Mouse (Mus musculus) urinary bladder, postnatal 25 days (tissue): ENCODE results near the gene Pde6d.
"Not testable (repeated sequence)": the region's sequence is repeated elsewhere in the genome, so short reads cannot be mapped to it uniquely, and the experiment has no call there.

Source experiments
- DNase-seq: peaks from one replicate; pipeline ENCODE4 v3.0.0; 2022; ENCODE audit warnings: low spot score

Gene Pde6d

DNA sequence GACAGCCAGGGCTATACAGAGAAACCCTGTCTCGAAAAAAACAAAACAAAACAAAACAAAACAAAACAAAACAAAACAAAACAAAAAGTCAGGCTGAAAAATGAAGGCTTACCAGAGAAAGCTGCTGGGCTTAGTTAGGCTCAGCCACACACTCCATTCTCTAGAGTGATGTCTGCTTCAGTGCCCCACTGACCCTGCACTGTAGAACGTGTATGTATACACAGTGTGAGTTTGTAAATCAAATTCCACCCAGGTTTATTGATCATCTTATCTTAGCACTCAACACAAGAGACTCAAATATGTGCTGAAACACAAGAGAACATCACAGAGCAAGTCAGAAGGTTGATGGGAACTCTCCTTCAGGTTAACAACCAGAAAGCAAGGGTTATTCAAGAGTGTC lies 14.0 kb downstream of the Pde6d start:
- no peak for DNase-seq

DNA sequence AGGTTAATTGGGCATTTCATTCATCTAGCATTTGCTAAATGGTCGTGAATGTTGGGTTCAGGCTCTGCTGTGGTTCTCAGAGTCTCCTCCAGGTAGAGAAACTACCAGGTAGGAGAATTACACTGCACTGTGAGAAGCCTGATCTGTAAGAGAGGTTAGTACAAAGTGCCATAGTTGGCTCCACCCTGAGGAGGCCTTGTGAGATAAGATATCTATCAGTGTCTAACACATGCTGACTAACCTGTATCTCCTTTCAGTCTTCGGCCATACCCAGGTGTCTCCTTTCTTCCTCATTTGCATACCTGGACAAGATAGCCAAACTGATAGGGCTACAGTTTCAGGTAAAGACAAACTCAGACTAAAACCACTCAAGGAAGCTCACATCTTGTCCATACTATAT lies 19.8 kb downstream of the Pde6d start:
- no peak for DNase-seq

GRCm38 (mm10) chr1:86559232-86559631 lies 23.2 kb downstream of the Pde6d start:
- DNase-seq: no peak

- DNase-seq: no peak
Observed at GRCm38 (mm10) chr1:86557872-86558271, 24.6 kb downstream of the Pde6d start.

DNA sequence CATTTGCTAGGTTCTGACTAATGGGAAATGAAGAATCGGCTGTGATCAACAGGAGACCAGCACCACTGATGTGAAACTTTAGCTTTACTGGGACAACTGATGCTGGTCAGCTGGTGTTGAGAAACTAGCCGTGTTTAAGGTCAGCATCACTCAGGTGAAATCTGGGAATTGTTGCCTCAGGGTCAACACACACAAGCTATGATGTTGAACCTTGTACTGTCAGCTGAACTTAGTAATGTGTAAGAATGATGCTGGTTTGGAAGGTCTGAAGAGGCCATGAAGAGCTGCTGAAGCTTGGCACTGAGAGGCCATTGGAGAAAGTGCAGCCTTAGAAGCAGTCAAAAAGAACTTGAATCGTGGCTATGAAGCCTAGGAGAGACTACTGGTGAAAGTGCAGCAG lies 26.8 kb downstream of the Pde6d start:
- no peak for DNase-seq

DNA sequence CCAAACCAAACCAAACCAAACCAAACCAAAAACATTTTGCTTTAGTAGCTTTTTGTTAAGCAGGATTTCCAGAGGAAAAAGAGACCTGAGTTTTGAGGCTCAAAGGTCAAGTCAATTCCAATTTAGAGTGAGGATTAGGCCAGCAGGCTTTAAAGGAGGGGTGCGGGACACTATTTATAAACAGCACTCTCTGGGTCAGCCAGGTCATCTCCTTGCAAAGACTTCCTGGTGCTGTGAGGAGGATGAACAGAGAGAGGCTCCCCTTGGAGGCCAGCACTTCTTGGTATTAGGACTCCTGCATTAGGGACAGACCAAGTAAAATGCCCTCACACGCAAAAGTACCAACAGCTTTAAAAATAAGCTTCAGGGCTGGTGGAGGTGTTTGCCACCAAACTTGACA lies 30.6 kb downstream of the Pde6d start:
- no peak for DNase-seq

GRCm38 (mm10) chr1:86551299-86551698 lies 31.1 kb downstream of the Pde6d start:
- DNase-seq: no peak

DNA sequence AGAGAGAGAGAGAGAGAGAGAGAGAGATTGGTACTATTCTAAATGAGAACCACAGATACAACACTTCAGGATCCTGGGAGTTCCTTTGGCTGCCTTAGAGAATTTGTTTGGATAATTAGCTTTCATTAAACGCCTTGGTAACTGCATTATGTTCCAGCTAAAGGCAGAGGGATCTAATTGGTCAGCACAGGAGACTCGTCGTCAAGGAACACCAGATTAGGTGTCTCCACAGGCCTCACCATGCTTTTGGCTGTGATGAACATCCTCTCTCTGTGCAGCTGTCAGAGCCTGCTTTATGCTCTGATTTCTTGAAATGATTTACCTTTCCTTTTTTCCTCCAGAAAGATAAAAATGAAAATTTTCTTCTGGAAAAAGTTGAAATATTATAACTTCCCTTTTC lies 35.6 kb downstream of the Pde6d start:
- no peak for DNase-seq

DNA sequence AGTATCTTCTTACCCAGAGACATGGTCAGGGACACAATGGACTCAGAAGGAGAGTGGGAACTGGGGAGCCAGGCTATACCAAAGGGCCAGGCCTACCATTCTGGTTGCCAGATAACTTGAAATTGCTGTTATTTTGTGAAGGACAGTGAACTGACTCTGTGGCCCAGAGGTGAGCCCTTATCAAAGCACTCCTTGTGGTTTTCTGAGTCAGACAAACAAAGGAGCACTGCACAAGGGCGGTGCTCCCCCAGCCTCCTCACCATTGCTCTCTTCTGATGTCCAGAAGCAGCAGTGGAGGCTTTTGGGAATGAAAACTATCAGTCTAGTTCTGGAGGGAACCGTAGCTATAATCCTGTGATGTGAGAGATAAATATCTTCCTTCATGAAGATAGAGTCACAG lies 39.8 kb downstream of the Pde6d start:
- DNase-seq: no peak

- not testable (repeated sequence) for DNase-seq
Observed at GRCm38 (mm10) chr1:86539583-86539982, 42.8 kb downstream of the Pde6d start.

DNA sequence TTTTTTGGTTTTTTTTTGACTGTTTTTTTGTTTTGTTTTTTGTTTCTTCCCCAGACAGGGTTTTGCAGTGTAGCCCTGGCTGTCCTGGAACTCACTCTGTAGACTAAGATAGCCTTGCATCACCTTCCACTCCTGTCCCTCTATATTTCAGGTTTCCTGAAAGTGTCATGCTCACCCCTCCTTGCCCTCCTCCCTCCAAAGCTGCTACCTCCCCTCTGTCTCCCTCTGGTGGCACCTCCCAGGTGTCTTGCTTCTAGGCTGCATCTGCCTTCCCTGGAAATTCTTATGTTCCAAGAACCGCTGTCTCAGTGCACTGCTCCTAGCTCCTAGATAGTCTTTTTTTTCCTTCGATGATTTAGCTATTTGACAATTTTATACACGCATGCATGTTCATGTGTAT lies 44.0 kb downstream of the Pde6d start:
- DNase-seq: no peak

- DNase-seq: no peak
Observed at GRCm38 (mm10) chr1:86533411-86534130, 48.9 kb downstream of the Pde6d start.

- peak; percentile 96 for DNase-seq
Observed at GRCm38 (mm10) chr1:86532362-86533051, 49.9 kb downstream of the Pde6d start.

- DNase-seq: no peak
Observed at GRCm38 (mm10) chr1:86531547-86532321, 50.7 kb downstream of the Pde6d start.

- DNase-seq: no peak
Observed at GRCm38 (mm10) chr1:86530871-86531546, 51.4 kb downstream of the Pde6d start.

- DNase-seq: no peak
Observed at GRCm38 (mm10) chr1:86529590-86529989, 52.8 kb downstream of the Pde6d start.

- DNase-seq: peak; percentile 54
Observed at GRCm38 (mm10) chr1:86528571-86529180, 53.8 kb downstream of the Pde6d start.

DNA sequence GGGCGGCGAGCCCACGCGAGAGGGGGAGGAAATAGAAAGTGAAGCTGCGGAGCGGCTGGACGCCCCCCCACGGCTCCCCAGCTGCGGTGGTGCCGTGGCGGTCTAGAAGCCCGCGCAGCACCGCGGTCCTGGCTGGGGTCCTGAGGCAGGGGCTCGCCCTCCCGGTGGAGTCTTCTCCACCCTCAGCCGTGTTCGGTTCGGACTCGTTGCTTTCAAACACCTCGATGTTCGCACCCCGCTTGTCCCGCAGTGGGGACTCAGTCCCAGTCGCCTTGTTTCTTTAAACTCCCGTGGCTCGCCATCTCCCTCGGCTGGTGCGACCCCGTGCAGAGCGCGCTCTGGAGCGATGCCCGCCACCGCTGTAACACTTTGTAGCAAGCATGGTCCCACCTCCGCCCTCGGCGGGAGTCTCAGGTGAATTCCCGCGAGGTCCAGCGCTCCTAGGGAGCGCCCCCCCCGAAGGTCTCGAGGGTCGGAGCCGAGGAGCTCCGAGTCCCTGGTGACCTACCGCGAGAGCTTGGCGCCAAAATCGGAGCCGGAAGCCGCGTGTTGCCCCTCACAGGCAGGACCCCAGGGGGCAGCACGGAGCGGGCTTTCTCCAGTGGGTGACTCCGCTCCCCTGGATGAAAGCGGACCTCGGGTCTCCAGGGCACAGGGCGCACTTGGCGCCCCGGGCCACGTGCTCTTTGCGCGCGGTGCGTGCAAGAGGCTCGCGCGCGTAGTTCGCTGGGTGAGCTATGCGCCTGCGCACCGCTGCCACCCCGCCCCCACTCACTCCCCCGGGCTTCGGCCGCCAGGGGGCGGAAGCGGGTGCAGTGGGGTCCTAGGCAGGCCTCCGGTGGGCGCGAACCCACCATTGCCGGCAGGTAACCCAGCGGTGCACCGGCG lies 54.6 kb downstream of the Pde6d start:
- DNase-seq: peak; percentile 96

- DNase-seq: peak; percentile 45
Observed at GRCm38 (mm10) chr1:86526789-86527598, 55.4 kb downstream of the Pde6d start.
